Mouse (Mus musculus): ENCODE data around the gene Dyrk1b. TPM values are rescaled to one million over a fixed set of nuclear protein-coding genes. Genes with fewer than 3 reads are reported as not detected.

Gene Dyrk1b
- total and polyA plus RNA-seq, 2 experiments from 2014 or later, result 7.4 to 23.3 TPM

GRCm38 (mm10) chr7:28191903-28192302 is 12.6 kb downstream of the Dyrk1b start:
- no peak overlapping the region for H3K4me3 ChIP-seq (ENCODE audit: low read depth, low read length)
- no peak overlapping the region for H3K4me2 ChIP-seq (ENCODE audit: low read depth)
- ATAC-seq, result no peak
- DNase-seq, result no peak
- H3K27ac ChIP-seq (ENCODE audit: low read depth, low read length), result no peak overlapping the region
- H3K4me1 ChIP-seq (ENCODE audit: insufficient read depth), result no peaks in the 10 kb centered on the region
- no peaks in the 10 kb centered on the region for H3K27me3 ChIP-seq (ENCODE audit: insufficient read depth, low read length)
- no peaks in the 10 kb centered on the region for H3K9me3 ChIP-seq (ENCODE audit: low read length)
- peaks cover 56% of the 10 kb centered on the region for H3K36me3 ChIP-seq (ENCODE audit: insufficient read depth)
- H3K9ac ChIP-seq, result no peak overlapping the region
- no peak for TF ChIP-seq CTCF (IDR thresholded peaks at IDR 0.05; ENCODE audit: low read depth)
- 100% methylated on average over 1 of the region's 1 CpGs for WGBS

GRCm38 (mm10) chr7:28195414-28196098 is 16.3 kb downstream of the Dyrk1b start:
- H3K9ac ChIP-seq, result no peak overlapping the region
- no peak for TF ChIP-seq CTCF (IDR thresholded peaks at IDR 0.05; ENCODE audit: low read depth)
- 86% methylated on average over 5 of the region's 5 CpGs for WGBS
- H3K9me3 ChIP-seq (ENCODE audit: low read length), result no peaks in the 10 kb centered on the region
- H3K4me3 ChIP-seq (ENCODE audit: low read depth, low read length), result no peak overlapping the region
- DNase-seq (no peak), ATAC-seq (no peak)
- no peak overlapping the region for H3K4me2 ChIP-seq (ENCODE audit: low read depth)
- H3K27ac ChIP-seq (ENCODE audit: low read depth, low read length), result no peak overlapping the region
- peaks cover 29% of the 10 kb centered on the region for H3K36me3 ChIP-seq (ENCODE audit: insufficient read depth)
- H3K4me1 ChIP-seq (ENCODE audit: insufficient read depth), result no peaks in the 10 kb centered on the region
- H3K27me3 ChIP-seq (ENCODE audit: insufficient read depth, low read length), result no peaks in the 10 kb centered on the region

DNA sequence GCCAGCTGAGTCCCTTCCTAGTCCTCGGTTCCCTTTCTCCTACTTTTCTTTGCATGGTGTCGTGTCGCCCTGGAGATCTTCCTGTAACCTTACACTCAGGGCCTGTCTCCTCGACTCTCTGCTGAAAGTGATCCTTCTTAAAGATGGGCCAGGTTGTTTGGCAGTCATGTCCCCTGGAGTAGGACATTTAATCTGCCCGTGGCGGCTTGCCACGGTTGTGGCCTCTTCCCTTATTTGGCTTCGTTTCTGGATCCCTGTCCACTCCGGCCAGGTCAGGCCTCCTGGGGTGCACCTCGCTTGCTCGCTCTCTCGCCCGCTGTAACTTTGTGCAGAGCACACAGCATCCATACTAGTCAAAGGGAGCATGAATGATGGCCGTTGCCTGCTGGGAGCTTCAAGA is 17.3 kb downstream of the Dyrk1b start:
- Histone ChIP-seq H3K4me1 (ENCODE audit: insufficient read depth) (no peaks in the 10 kb centered on the region), H3K4me3 (ENCODE audit: low read depth, low read length) (no peak overlapping the region), H3K9me3 (ENCODE audit: low read length) (no peaks in the 10 kb centered on the region), H3K4me2 (ENCODE audit: low read depth) (no peak overlapping the region), H3K27me3 (ENCODE audit: insufficient read depth, low read length) (no peaks in the 10 kb centered on the region), H3K9ac (no peak overlapping the region), H3K36me3 (ENCODE audit: insufficient read depth) (peaks cover 22% of the 10 kb centered on the region), H3K27ac (ENCODE audit: low read depth, low read length) (no peak overlapping the region)
- TF ChIP-seq CTCF (IDR thresholded peaks at IDR 0.05; ENCODE audit: low read depth), result no peak
- ATAC-seq (no peak), DNase-seq (no peak)
- 81% methylated on average over 14 of the region's 14 CpGs for WGBS

DNA sequence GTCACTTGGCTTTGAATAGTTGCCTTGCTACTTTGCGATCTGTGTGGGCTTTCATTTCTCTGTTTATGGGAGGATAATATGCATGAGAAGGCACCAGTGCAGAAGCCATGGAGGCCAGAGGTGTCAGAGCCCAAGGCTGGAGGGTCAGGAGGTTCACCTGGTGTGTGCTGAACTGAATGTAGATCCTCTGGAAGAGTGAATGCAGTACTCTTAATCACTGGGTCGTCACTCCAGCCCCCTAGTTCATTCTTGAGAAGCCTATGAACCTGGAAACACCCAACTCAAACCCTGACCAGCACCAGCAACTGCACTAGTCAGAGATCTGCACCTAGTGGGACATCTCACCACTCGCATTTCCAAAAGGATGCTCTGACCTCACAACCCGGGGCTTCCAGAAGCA is 19.8 kb downstream of the Dyrk1b start:
- Histone ChIP-seq H3K4me1 (ENCODE audit: insufficient read depth) (no peaks in the 10 kb centered on the region), H3K9me3 (ENCODE audit: low read length) (no peaks in the 10 kb centered on the region), H3K4me3 (ENCODE audit: low read depth, low read length) (no peak overlapping the region), H3K4me2 (ENCODE audit: low read depth) (no peak overlapping the region), H3K27ac (ENCODE audit: low read depth, low read length) (no peak overlapping the region), H3K27me3 (ENCODE audit: insufficient read depth, low read length) (no peaks in the 10 kb centered on the region), H3K9ac (no peak overlapping the region), H3K36me3 (ENCODE audit: insufficient read depth) (peaks cover 15% of the 10 kb centered on the region)
- WGBS, result 76% methylated on average over 4 of the region's 4 CpGs
- no peak for TF ChIP-seq CTCF (IDR thresholded peaks at IDR 0.05; ENCODE audit: low read depth)
- DNase-seq (no peak), ATAC-seq (no peak)

- no peak for DNase-seq
- 67% methylated on average over 19 of the region's 19 CpGs for WGBS
Observed at GRCm38 (mm10) chr7:28203207-28204108, 24.2 kb downstream of the Dyrk1b start.

DNA sequence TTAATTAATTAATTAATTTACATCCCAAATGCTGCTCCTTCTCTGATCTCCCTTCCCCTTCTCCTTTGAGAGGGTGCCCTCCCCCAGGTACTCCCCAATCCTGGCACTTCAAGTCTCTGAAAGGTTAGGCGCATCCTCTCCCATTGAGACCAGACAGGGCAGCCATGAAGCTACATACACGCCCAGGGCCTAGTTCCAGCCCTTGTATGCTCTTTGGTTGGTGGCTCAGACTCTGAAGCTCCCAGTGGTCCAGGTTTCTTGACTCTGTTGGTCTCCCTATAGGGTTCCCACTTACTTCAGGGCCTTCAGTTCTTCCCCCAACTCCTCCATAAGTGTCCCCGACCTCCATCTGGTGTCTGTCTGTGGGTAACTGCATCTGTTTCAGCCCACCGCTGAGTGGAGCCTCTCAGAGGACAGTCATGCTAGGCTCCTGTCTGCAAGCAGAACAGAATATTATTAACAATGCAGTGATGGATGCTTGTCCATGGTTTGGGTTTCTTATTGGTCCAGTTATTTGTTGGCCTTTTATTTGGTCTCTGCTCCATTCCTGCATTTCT is 26.9 kb downstream of the Dyrk1b start:
- no peak for TF ChIP-seq CTCF (IDR thresholded peaks at IDR 0.05; ENCODE audit: low read depth)
- Histone ChIP-seq H3K4me1 (ENCODE audit: insufficient read depth) (no peaks in the 10 kb centered on the region), H3K9me3 (ENCODE audit: low read length) (no peaks in the 10 kb centered on the region), H3K27ac (ENCODE audit: low read depth, low read length) (no peak overlapping the region), H3K36me3 (ENCODE audit: insufficient read depth) (no peaks in the 10 kb centered on the region), H3K27me3 (ENCODE audit: insufficient read depth, low read length) (no peaks in the 10 kb centered on the region), H3K4me3 (ENCODE audit: low read depth, low read length) (no peak overlapping the region), H3K4me2 (ENCODE audit: low read depth) (no peak overlapping the region), H3K9ac (no peak overlapping the region)
- ATAC-seq (no peak), DNase-seq (no peak)
- 71% methylated on average over 4 of the region's 4 CpGs for WGBS

More at GRCm38 (mm10) chr7:28203207-28204108, 24.2 kb downstream of the Dyrk1b start:
- Histone ChIP-seq H3K36me3 (ENCODE audit: insufficient read depth) (no peaks in the 10 kb centered on the region), H3K4me2 (ENCODE audit: low read depth) (no peak overlapping the region), H3K4me1 (ENCODE audit: insufficient read depth) (no peaks in the 10 kb centered on the region), H3K27me3 (ENCODE audit: insufficient read depth, low read length) (no peaks in the 10 kb centered on the region), H3K27ac (ENCODE audit: low read depth, low read length) (no peak overlapping the region), H3K9ac (no peak overlapping the region), H3K4me3 (ENCODE audit: low read depth, low read length) (no peak overlapping the region), H3K9me3 (ENCODE audit: low read length) (no peaks in the 10 kb centered on the region)
- no peak for TF ChIP-seq CTCF (IDR thresholded peaks at IDR 0.05; ENCODE audit: low read depth)
- ATAC-seq, result no peak
